Mouse (Mus musculus): ENCODE measurements around the gene Cfap298. TPM values are rescaled to one million over a fixed set of nuclear protein-coding genes. Genes with fewer than 3 reads are reported as not detected.

Cfap298 gene
- polyA plus RNA-seq, 1 experiment from 2014 or later = 37.0 TPM

DNA sequence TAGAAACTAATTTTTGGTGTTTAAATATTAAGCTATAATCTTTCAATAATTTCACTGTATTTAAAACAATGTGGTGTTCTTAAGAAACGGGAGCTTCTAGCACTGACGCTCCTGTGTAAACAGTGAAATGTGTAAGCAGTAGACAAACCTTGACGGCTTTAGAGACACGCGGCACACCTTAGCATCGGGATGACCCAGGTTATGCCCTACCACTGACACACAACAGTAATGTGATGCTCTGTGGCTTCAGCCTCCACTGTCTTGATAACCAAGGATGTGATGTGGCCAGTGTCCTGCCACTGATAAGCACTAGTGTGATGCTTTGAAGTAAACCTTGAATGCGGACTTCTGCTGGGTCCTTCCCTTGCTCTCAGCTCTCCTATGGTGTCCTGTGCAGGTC is 6.3 kb upstream of the Cfap298 start:
- Histone ChIP-seq H3K4me1 (no peaks in the 10 kb centered on the region), H3K27me3 (no peaks in the 10 kb centered on the region), H3K4me2 (replicated peaks) (no peak overlapping the region), H3K4me3 (no peak overlapping the region), H3K36me3 (peaks cover 20% of the 10 kb centered on the region), H3K9ac (no peak overlapping the region), H3K27ac (no peak overlapping the region), H3K9me3 (no peaks in the 10 kb centered on the region)
- ATAC-seq (ENCODE audit: low FRiP score, low read depth) = no peak
- 90% methylated on average over 7 of the region's 7 CpGs for WGBS

- H3K4me3 ChIP-seq = peak overlapping the region; percentile 81
- peak overlapping the region; percentile 80 for H3K4me2 ChIP-seq (replicated peaks)
- peak overlapping the region; percentile 81 for H3K9ac ChIP-seq
- WGBS = under 1% methylated on average over 38 of the region's 38 CpGs
- H3K36me3 ChIP-seq = peaks cover 12% of the 10 kb centered on the region
- H3K4me1 ChIP-seq = 0 out of 2 replicates have a peak, but pooled peaks cover 2% of the 10 kb centered on the region
- H3K9me3 ChIP-seq = no peaks in the 10 kb centered on the region
- H3K27me3 ChIP-seq = no peaks in the 10 kb centered on the region
- ATAC-seq (ENCODE audit: low FRiP score, low read depth) = peak; percentile 73
- H3K27ac ChIP-seq = peak overlapping the region; percentile 76
Observed at GRCm38 (mm10) chr16:90934193-90934686, 674 bp downstream of the Cfap298 start.

- peak overlapping the region; percentile 76 for H3K27ac ChIP-seq
- peak overlapping the region; percentile 80 for H3K4me2 ChIP-seq (replicated peaks)
- H3K36me3 ChIP-seq = peaks cover 15% of the 10 kb centered on the region
- no peaks in the 10 kb centered on the region for H3K27me3 ChIP-seq
- no peaks in the 10 kb centered on the region for H3K9me3 ChIP-seq
- 26% methylated on average over 13 of the region's 13 CpGs for WGBS
- H3K4me1 ChIP-seq = 0 out of 2 replicates have a peak, but pooled peaks cover 2% of the 10 kb centered on the region
- peak overlapping the region; percentile 81 for H3K4me3 ChIP-seq
- ATAC-seq (ENCODE audit: low FRiP score, low read depth) = no peak
- H3K9ac ChIP-seq = peak overlapping the region; percentile 81
Observed at GRCm38 (mm10) chr16:90933534-90934176, 1.3 kb downstream of the Cfap298 start.

DNA sequence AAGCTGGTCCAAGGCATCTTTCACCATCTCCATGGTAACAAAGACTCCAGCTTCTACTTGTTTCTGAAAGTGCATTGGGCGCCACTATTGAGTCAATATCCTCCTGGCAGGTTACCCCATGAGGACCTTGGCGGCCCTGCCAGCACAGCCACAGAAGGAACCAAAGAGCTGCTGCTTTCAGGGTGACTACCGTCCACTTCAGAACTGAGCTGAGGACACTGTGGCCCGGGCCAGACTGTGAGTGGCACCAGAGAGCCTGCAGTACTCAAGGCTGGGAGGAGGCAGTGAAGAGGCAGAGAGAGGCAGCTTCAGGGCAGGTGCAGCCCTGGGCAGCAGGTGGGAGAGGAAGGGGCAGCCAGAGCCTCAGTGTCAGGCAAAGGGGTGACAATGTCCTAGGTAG is 7.5 kb downstream of the Cfap298 start:
- H3K27ac ChIP-seq = no peak overlapping the region
- 90% methylated on average over 4 of the region's 4 CpGs for WGBS
- H3K36me3 ChIP-seq = peaks cover 28% of the 10 kb centered on the region
- H3K4me2 ChIP-seq (replicated peaks) = no peak overlapping the region
- H3K4me3 ChIP-seq = no peak overlapping the region
- H3K27me3 ChIP-seq = no peaks in the 10 kb centered on the region
- no peak overlapping the region for H3K9ac ChIP-seq
- no peaks in the 10 kb centered on the region for H3K4me1 ChIP-seq
- no peaks in the 10 kb centered on the region for H3K9me3 ChIP-seq
- ATAC-seq (ENCODE audit: low FRiP score, low read depth) = no peak

GRCm38 (mm10) chr16:90925461-90925860 is 9.5 kb downstream of the Cfap298 start:
- H3K9ac ChIP-seq = no peak overlapping the region
- peaks cover 6% of the 10 kb centered on the region; the same call in 1 of the 2 replicates for H3K4me1 ChIP-seq
- WGBS = 35% methylated on average over 5 of the region's 5 CpGs
- ATAC-seq (ENCODE audit: low FRiP score, low read depth) = no peak
- H3K27ac ChIP-seq = no peak overlapping the region
- H3K27me3 ChIP-seq = no peaks in the 10 kb centered on the region
- no peaks in the 10 kb centered on the region for H3K9me3 ChIP-seq
- H3K36me3 ChIP-seq = peaks cover 28% of the 10 kb centered on the region
- no peak overlapping the region for H3K4me2 ChIP-seq (replicated peaks)
- H3K4me3 ChIP-seq = no peak overlapping the region

- no peak overlapping the region for H3K27ac ChIP-seq
- H3K9ac ChIP-seq = no peak overlapping the region
- peaks cover 28% of the 10 kb centered on the region for H3K36me3 ChIP-seq
- H3K4me1 ChIP-seq = peaks cover 6% of the 10 kb centered on the region; the same call in 1 of the 2 replicates
- H3K4me3 ChIP-seq = no peak overlapping the region
- H3K4me2 ChIP-seq (replicated peaks) = no peak overlapping the region
- no peaks in the 10 kb centered on the region for H3K27me3 ChIP-seq
- H3K9me3 ChIP-seq = no peaks in the 10 kb centered on the region
- no peak for ATAC-seq (ENCODE audit: low FRiP score, low read depth)
- whole genome bisulfite sequencing = 87% methylated on average over 13 of the region's 13 CpGs
Observed at GRCm38 (mm10) chr16:90924606-90925370, 10.1 kb downstream of the Cfap298 start.

DNA sequence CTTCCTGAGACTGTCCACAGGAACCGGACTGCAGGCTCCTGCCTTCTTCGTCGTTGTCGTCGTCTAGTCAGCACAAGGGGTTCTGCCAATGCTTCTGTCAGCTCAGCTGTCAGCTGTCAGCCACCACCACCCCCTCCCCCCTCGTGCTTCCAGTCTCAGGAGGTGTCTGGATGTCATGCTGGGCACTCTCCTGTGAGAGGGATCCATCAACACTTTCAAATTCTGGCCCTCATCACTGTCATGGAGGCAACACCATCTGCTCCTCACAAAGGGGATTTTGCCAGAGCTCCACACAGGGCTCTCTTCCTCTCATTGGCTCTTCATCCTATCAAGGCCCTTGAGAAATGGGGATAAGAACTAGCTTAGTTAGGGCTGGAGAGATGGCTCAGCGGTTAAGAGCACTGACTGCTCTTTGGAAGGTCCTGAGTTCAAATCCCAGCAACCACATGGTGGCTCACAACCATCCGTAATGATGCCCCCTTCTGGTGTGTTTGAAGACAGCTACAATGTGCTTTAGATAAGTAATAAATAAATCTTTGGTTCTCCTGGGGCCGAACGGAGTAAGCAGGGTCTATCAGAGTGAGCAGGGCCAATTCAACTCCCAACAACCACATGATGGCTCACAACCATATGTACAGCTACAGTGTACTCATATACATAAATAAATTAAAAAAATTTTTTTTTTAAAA is 13.3 kb downstream of the Cfap298 start:
- Histone ChIP-seq H3K9me3 (no peaks in the 10 kb centered on the region), H3K4me1 (peaks cover 6% of the 10 kb centered on the region; the same call in 1 of the 2 replicates), H3K4me2 (replicated peaks) (no peak overlapping the region), H3K4me3 (no peak overlapping the region), H3K36me3 (peaks cover 5% of the 10 kb centered on the region; the same call in 1 of the 2 replicates), H3K27ac (no peak overlapping the region), H3K27me3 (no peaks in the 10 kb centered on the region), H3K9ac (no peak overlapping the region)
- 43% methylated on average over 10 of the region's 10 CpGs for WGBS
- ATAC-seq (ENCODE audit: low FRiP score, low read depth) = no peak

- H3K27ac ChIP-seq = no peak overlapping the region
- no peak overlapping the region for H3K4me3 ChIP-seq
- no peak overlapping the region for H3K4me2 ChIP-seq (replicated peaks)
- WGBS = 74% methylated on average over 8 of the region's 8 CpGs
- no peaks in the 10 kb centered on the region for H3K27me3 ChIP-seq
- no peak overlapping the region for H3K9ac ChIP-seq
- no peaks in the 10 kb centered on the region for H3K9me3 ChIP-seq
- H3K36me3 ChIP-seq = no peaks in the 10 kb centered on the region
- peaks cover 6% of the 10 kb centered on the region; the same call in 1 of the 2 replicates for H3K4me1 ChIP-seq
- no peak for ATAC-seq (ENCODE audit: low FRiP score, low read depth)
Observed at GRCm38 (mm10) chr16:90917156-90917555, 17.8 kb downstream of the Cfap298 start.

DNA sequence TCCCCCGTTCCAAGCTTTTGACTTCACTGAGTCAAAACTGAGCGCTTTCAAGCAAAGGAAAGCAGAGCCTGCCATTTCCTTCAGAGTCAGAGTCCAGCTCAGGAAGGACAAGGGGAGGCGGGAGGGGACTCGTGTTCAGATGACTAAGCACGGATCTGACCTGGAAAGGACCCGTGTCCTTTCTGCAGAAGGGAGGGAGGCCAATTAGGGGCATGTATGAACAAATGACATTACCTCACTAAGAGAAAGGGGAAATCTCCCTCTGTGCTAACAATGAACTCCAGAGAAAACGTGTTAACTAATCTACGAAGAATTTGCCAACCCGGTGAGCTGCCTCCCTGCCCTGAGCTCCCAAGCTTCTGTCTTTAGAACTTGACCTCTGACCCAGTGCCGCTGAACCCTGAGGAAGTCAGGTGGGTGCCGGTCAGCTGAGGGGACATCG is 18.9 kb downstream of the Cfap298 start:
- ATAC-seq (ENCODE audit: low FRiP score, low read depth) = no peak
- no peaks in the 10 kb centered on the region for H3K27me3 ChIP-seq
- no peaks in the 10 kb centered on the region for H3K36me3 ChIP-seq
- no peak overlapping the region for H3K27ac ChIP-seq
- H3K4me3 ChIP-seq = no peak overlapping the region
- WGBS = 48% methylated on average over 12 of the region's 12 CpGs
- H3K9ac ChIP-seq = no peak overlapping the region
- H3K9me3 ChIP-seq = no peaks in the 10 kb centered on the region
- H3K4me2 ChIP-seq (replicated peaks) = no peak overlapping the region
- H3K4me1 ChIP-seq = peaks cover under 1% of the 10 kb centered on the region; the same call in 1 of the 2 replicates

DNA sequence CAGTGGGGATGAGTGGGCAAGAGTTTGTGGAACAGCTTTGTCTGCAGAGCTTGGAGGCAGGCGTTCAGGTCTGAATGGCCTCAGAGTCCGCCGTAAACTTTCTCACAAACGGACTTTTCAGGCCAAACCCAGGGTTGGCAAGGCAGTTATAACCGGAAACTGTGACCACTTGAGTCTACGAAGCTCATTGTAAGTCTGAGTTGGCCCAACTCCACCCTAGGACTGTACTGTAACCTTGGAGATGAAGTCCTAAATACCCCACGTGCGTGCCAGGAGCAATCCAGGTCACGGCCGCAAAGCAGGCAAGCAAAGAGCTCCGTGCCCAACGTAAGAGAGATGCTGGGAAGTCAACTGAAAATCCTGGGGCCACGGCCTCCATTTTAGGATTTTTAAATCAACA is 23.1 kb downstream of the Cfap298 start:
- H3K27me3 ChIP-seq = no peaks in the 10 kb centered on the region
- no peak overlapping the region for H3K27ac ChIP-seq
- no peak overlapping the region for H3K4me3 ChIP-seq
- H3K9me3 ChIP-seq = no peaks in the 10 kb centered on the region
- no peak overlapping the region for H3K4me2 ChIP-seq (replicated peaks)
- H3K36me3 ChIP-seq = no peaks in the 10 kb centered on the region
- H3K4me1 ChIP-seq = no peaks in the 10 kb centered on the region
- ATAC-seq (ENCODE audit: low FRiP score, low read depth) = no peak
- 88% methylated on average over 13 of the region's 13 CpGs for WGBS
- no peak overlapping the region for H3K9ac ChIP-seq

- WGBS = 83% methylated on average over 17 of the region's 17 CpGs
- Histone ChIP-seq H3K36me3 (no peaks in the 10 kb centered on the region), H3K9ac (no peak overlapping the region), H3K27ac (no peak overlapping the region), H3K9me3 (no peaks in the 10 kb centered on the region), H3K4me1 (no peaks in the 10 kb centered on the region), H3K4me2 (replicated peaks) (no peak overlapping the region), H3K4me3 (no peak overlapping the region), H3K27me3 (no peaks in the 10 kb centered on the region)
- ATAC-seq (ENCODE audit: low FRiP score, low read depth) = no peak
Observed at GRCm38 (mm10) chr16:90910855-90911533, 23.9 kb downstream of the Cfap298 start.

Data from limb, embryonic 13.5 days (tissue).